Mouse (Mus musculus): ENCODE measurements around the gene Taok3. TPM values are rescaled to one million over a fixed set of nuclear protein-coding genes. Genes with fewer than 3 reads are reported as not detected.

Gene Taok3
- polyA plus RNA-seq, 1 experiment: 6.6 TPM

DNA sequence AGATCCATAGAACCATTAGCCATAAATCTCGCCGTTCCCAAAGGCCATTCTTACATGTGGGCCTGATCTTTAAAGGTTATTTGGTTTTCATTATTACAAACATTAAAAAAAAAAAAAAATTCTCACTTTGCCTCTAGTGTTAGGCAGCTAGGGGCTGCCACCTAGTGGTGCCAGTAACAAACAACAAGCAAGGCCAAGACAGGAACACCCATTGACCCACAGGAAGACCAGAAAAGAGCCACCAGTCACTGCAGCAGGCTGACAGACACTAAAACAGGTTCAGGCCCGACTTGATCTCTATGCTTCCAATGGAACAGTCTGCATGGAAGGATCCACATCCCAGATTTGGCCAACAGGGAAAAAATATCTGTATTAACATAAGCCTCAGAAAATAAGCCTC, 23.2 kb upstream of the Taok3 start:
- no peaks in the 10 kb centered on the region for H3K79me3 ChIP-seq (ENCODE audit: low read depth)
- no peak overlapping the region for H3K4me3 ChIP-seq (ENCODE audit: insufficient read depth, poor library complexity, severe bottlenecking)
- no peaks in the 10 kb centered on the region for H3K79me2 ChIP-seq (ENCODE audit: control insufficient read depth, insufficient read depth)
- no peak overlapping the region for H3ac ChIP-seq (ENCODE audit: control insufficient read depth, insufficient read length, low read depth)
- no peaks in the 10 kb centered on the region for H3K27me3 ChIP-seq (ENCODE audit: control insufficient read depth, insufficient read depth, insufficient read length)
- no peak for TF ChIP-seq CEBPB (IDR thresholded peaks at IDR 0.05; ENCODE audit: low read depth)
- TF ChIP-seq MYOG (IDR thresholded peaks at IDR 0.05; ENCODE audit: control insufficient read depth, extremely low read depth, insufficient read length): no peak
- peaks cover 41% of the 10 kb centered on the region for H3K36me3 ChIP-seq (ENCODE audit: control insufficient read depth, insufficient read depth)

- H3K4me3 ChIP-seq (ENCODE audit: insufficient read depth, poor library complexity, severe bottlenecking): no peak overlapping the region
- no peak for TF ChIP-seq MYOD1 (IDR thresholded peaks at IDR 0.05; ENCODE audit: control insufficient read depth, insufficient read length, low read depth)
- TF ChIP-seq USF1 (IDR thresholded peaks at IDR 0.05; ENCODE audit: low read depth): no peak
- TF ChIP-seq CTCF (IDR thresholded peaks at IDR 0.05; ENCODE audit: control insufficient read depth, insufficient read depth, insufficient read length): no peak
- TF ChIP-seq MYOG (IDR thresholded peaks at IDR 0.05; ENCODE audit: control insufficient read depth, extremely low read depth, insufficient read length): no peak
- TF ChIP-seq FOSL1 (IDR thresholded peaks at IDR 0.05; ENCODE audit: insufficient read depth, low read length, poor library complexity, severe bottlenecking): no peak
- TF ChIP-seq MAX (IDR thresholded peaks at IDR 0.05): no peak
- TF ChIP-seq CEBPB (IDR thresholded peaks at IDR 0.05; ENCODE audit: low read depth): no peak
- H3ac ChIP-seq (ENCODE audit: control insufficient read depth, insufficient read length, low read depth): no peak overlapping the region
- H3K79me3 ChIP-seq (ENCODE audit: low read depth): no peaks in the 10 kb centered on the region
- no peaks in the 10 kb centered on the region for H3K27me3 ChIP-seq (ENCODE audit: control insufficient read depth, insufficient read depth, insufficient read length)
- H3K36me3 ChIP-seq (ENCODE audit: control insufficient read depth, insufficient read depth): peaks cover 43% of the 10 kb centered on the region
- no peaks in the 10 kb centered on the region for H3K79me2 ChIP-seq (ENCODE audit: control insufficient read depth, insufficient read depth)
Measured at GRCm38 (mm10) chr5:117099008-117099407, 20.9 kb upstream of the Taok3 start.

DNA sequence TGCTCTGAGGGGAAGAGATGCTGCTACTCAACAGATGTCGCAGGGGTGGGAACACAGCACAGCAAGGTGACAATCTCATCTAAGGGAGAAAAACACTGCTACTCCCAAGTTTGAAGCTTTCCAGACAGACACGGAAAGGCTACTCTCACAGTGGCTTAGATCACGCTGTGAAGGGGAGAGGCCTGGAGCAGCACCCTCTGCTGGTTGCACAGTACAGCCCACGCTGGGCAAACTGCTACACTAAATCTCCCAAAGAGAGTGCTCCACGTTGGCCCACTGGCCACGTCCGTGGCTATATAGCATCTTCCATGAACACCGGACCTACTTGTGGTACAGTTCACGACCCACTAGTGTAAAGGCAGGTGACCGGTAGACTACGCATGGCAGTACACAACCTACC, 20.2 kb upstream of the Taok3 start:
- TF ChIP-seq CEBPB (IDR thresholded peaks at IDR 0.05; ENCODE audit: low read depth): no peak
- TF ChIP-seq USF1 (IDR thresholded peaks at IDR 0.05; ENCODE audit: low read depth): no peak
- no peak for TF ChIP-seq CTCF (IDR thresholded peaks at IDR 0.05; ENCODE audit: control insufficient read depth, insufficient read depth, insufficient read length)
- no peak for TF ChIP-seq MYOG (IDR thresholded peaks at IDR 0.05; ENCODE audit: control insufficient read depth, extremely low read depth, insufficient read length)
- TF ChIP-seq FOSL1 (IDR thresholded peaks at IDR 0.05; ENCODE audit: insufficient read depth, low read length, poor library complexity, severe bottlenecking): no peak
- Histone ChIP-seq H3K79me3 (ENCODE audit: low read depth) (no peaks in the 10 kb centered on the region), H3ac (ENCODE audit: control insufficient read depth, insufficient read length, low read depth) (no peak overlapping the region), H3K36me3 (ENCODE audit: control insufficient read depth, insufficient read depth) (peaks cover 35% of the 10 kb centered on the region), H3K4me3 (ENCODE audit: insufficient read depth, poor library complexity, severe bottlenecking) (no peak overlapping the region), H3K79me2 (ENCODE audit: control insufficient read depth, insufficient read depth) (no peaks in the 10 kb centered on the region), H3K27me3 (ENCODE audit: control insufficient read depth, insufficient read depth, insufficient read length) (no peaks in the 10 kb centered on the region)

- Histone ChIP-seq H3K4me3 (ENCODE audit: insufficient read depth, poor library complexity, severe bottlenecking) (no peak overlapping the region), H3ac (ENCODE audit: control insufficient read depth, insufficient read length, low read depth) (no peak overlapping the region), H3K79me3 (ENCODE audit: low read depth) (no peaks in the 10 kb centered on the region), H3K79me2 (ENCODE audit: control insufficient read depth, insufficient read depth) (no peaks in the 10 kb centered on the region), H3K27me3 (ENCODE audit: control insufficient read depth, insufficient read depth, insufficient read length) (no peaks in the 10 kb centered on the region), H3K36me3 (ENCODE audit: control insufficient read depth, insufficient read depth) (peaks cover 54% of the 10 kb centered on the region)
- TF ChIP-seq MYOD1 (IDR thresholded peaks at IDR 0.05; ENCODE audit: control insufficient read depth, insufficient read length, low read depth): no peak
- no peak for TF ChIP-seq USF1 (IDR thresholded peaks at IDR 0.05; ENCODE audit: low read depth)
- no peak for TF ChIP-seq FOSL1 (IDR thresholded peaks at IDR 0.05; ENCODE audit: insufficient read depth, low read length, poor library complexity, severe bottlenecking)
- no peak for TF ChIP-seq CTCF (IDR thresholded peaks at IDR 0.05; ENCODE audit: control insufficient read depth, insufficient read depth, insufficient read length)
- no peak for TF ChIP-seq MAX (IDR thresholded peaks at IDR 0.05)
- TF ChIP-seq CEBPB (IDR thresholded peaks at IDR 0.05; ENCODE audit: low read depth): no peak
- TF ChIP-seq MYOG (IDR thresholded peaks at IDR 0.05; ENCODE audit: control insufficient read depth, extremely low read depth, insufficient read length): no peak
Measured at GRCm38 (mm10) chr5:117103194-117103929, 16.6 kb upstream of the Taok3 start.

- H3K79me3 ChIP-seq (ENCODE audit: low read depth): no peaks in the 10 kb centered on the region
- H3K36me3 ChIP-seq (ENCODE audit: control insufficient read depth, insufficient read depth): peaks cover 50% of the 10 kb centered on the region
- H3K27me3 ChIP-seq (ENCODE audit: control insufficient read depth, insufficient read depth, insufficient read length): no peaks in the 10 kb centered on the region
- no peak overlapping the region for H3K4me3 ChIP-seq (ENCODE audit: insufficient read depth, poor library complexity, severe bottlenecking)
- TF ChIP-seq CEBPB (IDR thresholded peaks at IDR 0.05; ENCODE audit: low read depth) (no peak), FOSL1 (IDR thresholded peaks at IDR 0.05; ENCODE audit: insufficient read depth, low read length, poor library complexity, severe bottlenecking) (no peak), USF1 (IDR thresholded peaks at IDR 0.05; ENCODE audit: low read depth) (no peak), MAX (IDR thresholded peaks at IDR 0.05) (no peak), MYOG (IDR thresholded peaks at IDR 0.05; ENCODE audit: control insufficient read depth, extremely low read depth, insufficient read length) (no peak), CTCF (IDR thresholded peaks at IDR 0.05; ENCODE audit: control insufficient read depth, insufficient read depth, insufficient read length) (no peak), MYOD1 (IDR thresholded peaks at IDR 0.05; ENCODE audit: control insufficient read depth, insufficient read length, low read depth) (no peak)
- no peak overlapping the region for H3ac ChIP-seq (ENCODE audit: control insufficient read depth, insufficient read length, low read depth)
- H3K79me2 ChIP-seq (ENCODE audit: control insufficient read depth, insufficient read depth): no peaks in the 10 kb centered on the region
Measured at GRCm38 (mm10) chr5:117104329-117104728, 15.6 kb upstream of the Taok3 start.

GRCm38 (mm10) chr5:117105761-117106160, 14.2 kb upstream of the Taok3 start:
- no peaks in the 10 kb centered on the region for H3K79me2 ChIP-seq (ENCODE audit: control insufficient read depth, insufficient read depth)
- no peaks in the 10 kb centered on the region for H3K27me3 ChIP-seq (ENCODE audit: control insufficient read depth, insufficient read depth, insufficient read length)
- no peak overlapping the region for H3K4me3 ChIP-seq (ENCODE audit: insufficient read depth, poor library complexity, severe bottlenecking)
- TF ChIP-seq MYOD1 (IDR thresholded peaks at IDR 0.05; ENCODE audit: control insufficient read depth, insufficient read length, low read depth): no peak
- TF ChIP-seq MYOG (IDR thresholded peaks at IDR 0.05; ENCODE audit: control insufficient read depth, extremely low read depth, insufficient read length): no peak
- no peak for TF ChIP-seq FOSL1 (IDR thresholded peaks at IDR 0.05; ENCODE audit: insufficient read depth, low read length, poor library complexity, severe bottlenecking)
- TF ChIP-seq USF1 (IDR thresholded peaks at IDR 0.05; ENCODE audit: low read depth): no peak
- no peak for TF ChIP-seq CEBPB (IDR thresholded peaks at IDR 0.05; ENCODE audit: low read depth)
- TF ChIP-seq CTCF (IDR thresholded peaks at IDR 0.05; ENCODE audit: control insufficient read depth, insufficient read depth, insufficient read length): no peak
- no peak for TF ChIP-seq MAX (IDR thresholded peaks at IDR 0.05)
- H3K79me3 ChIP-seq (ENCODE audit: low read depth): no peaks in the 10 kb centered on the region
- H3K36me3 ChIP-seq (ENCODE audit: control insufficient read depth, insufficient read depth): peaks cover 44% of the 10 kb centered on the region
- H3ac ChIP-seq (ENCODE audit: control insufficient read depth, insufficient read length, low read depth): no peak overlapping the region
